Mouse (Mus musculus) lung, postnatal 0 days (tissue): ENCODE data around the gene Dock9.

Experiments
- CTCF ChIP-seq: IDR thresholded peaks from 2 replicates; pipeline ENCODE4 v1.5.1; 2016; ENCODE audit warnings: antibody characterized with exemption, mild to moderate bottlenecking
- EP300 ChIP-seq: IDR thresholded peaks from 2 replicates; pipeline ENCODE4 v1.6.1; 2016; ENCODE audit warnings: antibody characterized with exemption, mild to moderate bottlenecking, control low read depth

GRCm38 (mm10) chr14:121722774-121723173 lies 74.9 kb downstream of the Dock9 start:
- TF ChIP-seq CTCF (no peak), EP300 (no peak)
